Mouse (Mus musculus) T-helper 2 cell (primary cell): ENCODE data around the gene Sync.

ENCODE experiments used
- in situ Hi-C: fragments of 300-600 bp; cut with MboI, MseI; formaldehyde crosslinking; loops from one replicate; pipeline ENCODE4 v1.15.1; 2025; ENCODE audit warnings: high pct_unique_total_duplicates

The Sync gene

GRCm38 (mm10) chr4:129303816-129304215, 16.4 kb downstream of the Sync start:
- in situ Hi-C loops: no loop called here

GRCm38 (mm10) chr4:129304306-129304705, 16.9 kb downstream of the Sync start:
- in situ Hi-C loops: no loop called here

- in situ Hi-C loops: no loop called here
Measured at GRCm38 (mm10) chr4:129307936-129308335, 20.5 kb downstream of the Sync start.

- in situ Hi-C loops: no loop called here
Measured at GRCm38 (mm10) chr4:129313886-129314285, 26.5 kb downstream of the Sync start.

- in situ Hi-C loops: no loop called here
Measured at GRCm38 (mm10) chr4:129320876-129321275, 33.5 kb downstream of the Sync start.

GRCm38 (mm10) chr4:129322042-129322441, 34.6 kb downstream of the Sync start:
- in situ Hi-C loops: no loop called here

- in situ Hi-C loops: no loop called here
Measured at GRCm38 (mm10) chr4:129323491-129323890, 36.1 kb downstream of the Sync start.

GRCm38 (mm10) chr4:129324756-129325155, 37.3 kb downstream of the Sync start:
- in situ Hi-C loops: no loop called here

- in situ Hi-C loops: no loop called here
Measured at GRCm38 (mm10) chr4:129326191-129326590, 38.8 kb downstream of the Sync start.

GRCm38 (mm10) chr4:129332846-129333245, 45.4 kb downstream of the Sync start:
- in situ Hi-C loops: no loop called here

- in situ Hi-C loops: no loop called here
Measured at GRCm38 (mm10) chr4:129334677-129335215, 47.3 kb downstream of the Sync start.

- in situ Hi-C loops: no loop called here
Measured at GRCm38 (mm10) chr4:129335216-129336074, 48.0 kb downstream of the Sync start, which contains the start of the genes Rbbp4 and Zbtb8os. Gene Rbbp4 (minus strand): TSS chr4:129335370. Gene Zbtb8os (plus strand): TSS chr4:129335695.

- in situ Hi-C loops: no loop called here
Measured at GRCm38 (mm10) chr4:129336291-129336690, 48.9 kb downstream of the Sync start.

- in situ Hi-C loops: no loop called here
Measured at GRCm38 (mm10) chr4:129339743-129340142, 52.3 kb downstream of the Sync start.

GRCm38 (mm10) chr4:129341888-129342287, 54.5 kb downstream of the Sync start:
- in situ Hi-C loops: no loop called here

GRCm38 (mm10) chr4:129342705-129343104, 55.3 kb downstream of the Sync start:
- in situ Hi-C loops: no loop called here

- in situ Hi-C loops: no loop called here
Measured at GRCm38 (mm10) chr4:129346481-129347154, 59.2 kb downstream of the Sync start.

GRCm38 (mm10) chr4:129350644-129351043, 63.2 kb downstream of the Sync start:
- in situ Hi-C loops: loop anchor here (5.0 kb wide), 1 partner anchor 107 kb away; no protein-coding TSS in a partner anchor

GRCm38 (mm10) chr4:129351111-129351510, 63.7 kb downstream of the Sync start:
- in situ Hi-C loops: loop anchor here (5.0 kb wide), 1 partner anchor 106 kb away; no protein-coding TSS in a partner anchor

- in situ Hi-C loops: loop anchor here (5.0 kb wide), 1 partner anchor 104 kb away; no protein-coding TSS in a partner anchor
Measured at GRCm38 (mm10) chr4:129353176-129353575, 65.8 kb downstream of the Sync start.

- in situ Hi-C loops: loop anchor here (5.0 kb wide), 1 partner anchor 103 kb away; no protein-coding TSS in a partner anchor
Measured at GRCm38 (mm10) chr4:129354236-129354635, 66.8 kb downstream of the Sync start.

GRCm38 (mm10) chr4:129357613-129358163, 70.3 kb downstream of the Sync start:
- in situ Hi-C loops: no loop called here
